Mouse (Mus musculus) embryonic facial prominence, embryonic 10.5 days (tissue): ENCODE measurements around the gene Stard7. TPM values are rescaled to one million over a fixed set of nuclear protein-coding genes. Genes with fewer than 3 reads are reported as not detected.

Experiments used
- DNase-seq: peaks from one replicate; pipeline ENCODE4 v3.0.0-alpha.2; 2017; ENCODE audit warnings: low spot score
- H3K27ac ChIP-seq: fragments of 300-500 bp; sonication (generic); replicated peaks from 2 replicates; pipeline ENCODE4 v1.5.1; 2016; ENCODE audit warnings: mild to moderate bottlenecking
- H3K27me3 ChIP-seq: fragments of 300-500 bp; sonication (generic); replicated peaks from 2 replicates; pipeline ENCODE4 v1.6.1; 2016; ENCODE audit warnings: low read depth, mild to moderate bottlenecking; ENCODE audit not compliant: poor library complexity, severe bottlenecking
- H3K36me3 ChIP-seq: fragments of 300-500 bp; sonication (generic); replicated peaks from 2 replicates; pipeline ENCODE4 v1.6.1; 2016; ENCODE audit warnings: mild to moderate bottlenecking, moderate library complexity
- H3K4me1 ChIP-seq: fragments of 300-500 bp; sonication (generic); 2 replicates; pipeline ENCODE4 v1.6.1; 2016
- H3K4me3 ChIP-seq: fragments of 300-500 bp; sonication (generic); 2 replicates; pipeline ENCODE4 v1.5.1; 2016; ENCODE audit warnings: mild to moderate bottlenecking, moderate library complexity
- H3K9me3 ChIP-seq: fragments of 300-500 bp; sonication (generic); 2 replicates; pipeline ENCODE4 v1.6.1; 2016; ENCODE audit warnings: mild to moderate bottlenecking
- WGBS: fragments of 180-500 bp; shearing (Covaris S2); methylation state at CpG from one replicate; pipeline ENCODE4 v1.1.7; 2016; 5-methylcytosine and 5-hydroxymethylcytosine counted together
- polyA plus RNA-seq: library from polyadenylated mRNA; unstranded; fragments of >200 nt; fragmentation: Nextera tagmentation; extraction: Ambion mirVana; gene quantifications from 2 replicates; pipeline ENCODE4 v1.2.1, GENCODE M21; 2016

Stard7 gene
- polyA plus RNA-seq, 1 experiment from 2014 or later, result 80.1 TPM

GRCm38 (mm10) chr2:127347147-127347985 lies 77.3 kb downstream of the Stard7 start:
- WGBS, result 77% methylated on average over 13 of the region's 13 CpGs
- Histone ChIP-seq H3K36me3 (no peaks in the 10 kb centered on the region), H3K27me3 (peaks cover 6% of the 10 kb centered on the region; the same call in 1 of the 2 replicates), H3K4me3 (no peak overlapping the region), H3K27ac (no peak overlapping the region), H3K4me1 (no peaks in the 10 kb centered on the region), H3K9me3 (no peaks in the 10 kb centered on the region)
- DNase-seq, result no peak

Other genes starting within 250 kb of the Stard7 start
- 21.2 and 26.4 TPM in 2 replicates for gene Blvra, start 199.6 kb upstream of the Stard7 start, polyA plus RNA-seq
- gene Ncaph, start 136.3 kb upstream of the Stard7 start, polyA plus RNA-seq, result 116 and 117 TPM in 2 replicates
- 14.6 and 17.4 TPM in 2 replicates for gene Itpripl1, start 126.8 kb upstream of the Stard7 start, polyA plus RNA-seq
- 2.5 and 2.6 TPM in 2 replicates for gene 1810024B03Rik, start 61.9 kb upstream of the Stard7 start, polyA plus RNA-seq
- 108 TPM in 2 replicates for gene Snrnp200, start 61.8 kb upstream of the Stard7 start, polyA plus RNA-seq
- gene Ciao1, start 22.4 kb upstream of the Stard7 start, polyA plus RNA-seq, result 54.9 and 55.5 TPM in 2 replicates
- gene Tmem127, start 22.3 kb upstream of the Stard7 start, polyA plus RNA-seq, result 22.5 and 23.1 TPM in 2 replicates
- gene Dusp2, start 65.9 kb downstream of the Stard7 start, polyA plus RNA-seq, result 3.3 and 3.6 TPM in 2 replicates
- gene Astl, start 68.4 kb downstream of the Stard7 start, polyA plus RNA-seq, result 0.09 and 0.15 TPM in 2 replicates
- 1.9 and 2.2 TPM in 2 replicates for gene Adra2b, start 93.0 kb downstream of the Stard7 start, polyA plus RNA-seq
- 0.12 and 0.26 TPM in 2 replicates for gene Gpat2, start 155.0 kb downstream of the Stard7 start, polyA plus RNA-seq
- gene Fahd2a, start 174.3 kb downstream of the Stard7 start, polyA plus RNA-seq, result 22.9 and 23.1 TPM in 2 replicates